Mouse (Mus musculus): Measurements from ENCODE around the gene Tmem210. TPM values are rescaled to one million over a fixed set of nuclear protein-coding genes. Genes with fewer than 3 reads are reported as not detected.

Tmem210 gene
- total and polyA plus RNA-seq, 2 experiments, result not detected

GRCm38 (mm10) chr2:25303931-25304656 lies 16.1 kb downstream of the Tmem210 start:
- DNase-seq (ENCODE audit: extremely low read depth, low read depth, low spot score), result no peak
- Histone ChIP-seq H3K36me3 (ENCODE audit: control insufficient read depth, insufficient read depth, low read length) (no peaks in the 10 kb centered on the region), H3K79me2 (ENCODE audit: control insufficient read depth, insufficient read depth, low read length) (no peaks in the 10 kb centered on the region), H3K27me3 (ENCODE audit: control insufficient read depth, insufficient read depth, low read length) (peaks cover 10% of the 10 kb centered on the region), H3K27ac (replicated peaks; ENCODE audit: insufficient read depth, low read depth, low read length) (no peak overlapping the region), H3K9ac (ENCODE audit: low read depth, low read length) (no peak overlapping the region), H3K4me1 (ENCODE audit: control insufficient read depth, insufficient read depth, low read length) (peaks cover 3% of the 10 kb centered on the region; the same call in 1 of the 2 replicates), H3K4me3 (ENCODE audit: insufficient read depth, low read depth, low read length) (no peak overlapping the region)
- WGBS, result 71% methylated on average over 7 of the region's 7 CpGs
- TF ChIP-seq POLR2A (IDR thresholded peaks at IDR 0.05; ENCODE audit: extremely low read depth, insufficient read depth, low read length), result no peak
- no peak for TF ChIP-seq CTCF (IDR thresholded peaks at IDR 0.05; ENCODE audit: low read depth, low read length)

- no peak overlapping the region for H3K9ac ChIP-seq (ENCODE audit: low read depth, low read length)
- no peaks in the 10 kb centered on the region for H3K36me3 ChIP-seq (ENCODE audit: control insufficient read depth, insufficient read depth, low read length)
- TF ChIP-seq CTCF (IDR thresholded peaks at IDR 0.05; ENCODE audit: low read depth, low read length) (no peak), POLR2A (IDR thresholded peaks at IDR 0.05; ENCODE audit: extremely low read depth, insufficient read depth, low read length) (no peak)
Observed at GRCm38 (mm10) chr2:25304657-25305541, 17.0 kb downstream of the Tmem210 start.

GRCm38 (mm10) chr2:25305587-25306359 lies 17.8 kb downstream of the Tmem210 start:
- 54% methylated on average over 14 of the region's 14 CpGs for WGBS
- no peak for DNase-seq (ENCODE audit: extremely low read depth, low read depth, low spot score)
- Histone ChIP-seq H3K9ac (ENCODE audit: low read depth, low read length) (no peak overlapping the region), H3K79me2 (ENCODE audit: control insufficient read depth, insufficient read depth, low read length) (no peaks in the 10 kb centered on the region), H3K27me3 (ENCODE audit: control insufficient read depth, insufficient read depth, low read length) (peaks cover 10% of the 10 kb centered on the region), H3K4me1 (ENCODE audit: control insufficient read depth, insufficient read depth, low read length) (peaks cover 3% of the 10 kb centered on the region; the same call in 1 of the 2 replicates), H3K4me3 (ENCODE audit: insufficient read depth, low read depth, low read length) (no peak overlapping the region), H3K27ac (replicated peaks; ENCODE audit: insufficient read depth, low read depth, low read length) (no peak overlapping the region), H3K36me3 (ENCODE audit: control insufficient read depth, insufficient read depth, low read length) (no peaks in the 10 kb centered on the region)
- no peak for TF ChIP-seq POLR2A (IDR thresholded peaks at IDR 0.05; ENCODE audit: extremely low read depth, insufficient read depth, low read length)
- TF ChIP-seq CTCF (IDR thresholded peaks at IDR 0.05; ENCODE audit: low read depth, low read length), result no peak

More at GRCm38 (mm10) chr2:25304657-25305541, 17.0 kb downstream of the Tmem210 start:
- DNase-seq (ENCODE audit: extremely low read depth, low read depth, low spot score), result no peak
- Histone ChIP-seq H3K27ac (replicated peaks; ENCODE audit: insufficient read depth, low read depth, low read length) (no peak overlapping the region), H3K4me1 (ENCODE audit: control insufficient read depth, insufficient read depth, low read length) (peaks cover 3% of the 10 kb centered on the region; the same call in 1 of the 2 replicates), H3K79me2 (ENCODE audit: control insufficient read depth, insufficient read depth, low read length) (no peaks in the 10 kb centered on the region), H3K4me3 (ENCODE audit: insufficient read depth, low read depth, low read length) (peak overlapping the region; percentile 30; the same call in 1 of the 2 replicates), H3K27me3 (ENCODE audit: control insufficient read depth, insufficient read depth, low read length) (peaks cover 10% of the 10 kb centered on the region)
- 5% methylated on average over 44 of the region's 45 CpGs for WGBS

- TF ChIP-seq CTCF (IDR thresholded peaks at IDR 0.05; ENCODE audit: low read depth, low read length), result no peak
- TF ChIP-seq POLR2A (IDR thresholded peaks at IDR 0.05; ENCODE audit: extremely low read depth, insufficient read depth, low read length), result no peak
- no peak for DNase-seq (ENCODE audit: extremely low read depth, low read depth, low spot score)
- Histone ChIP-seq H3K27ac (replicated peaks; ENCODE audit: insufficient read depth, low read depth, low read length) (no peak overlapping the region), H3K27me3 (ENCODE audit: control insufficient read depth, insufficient read depth, low read length) (peaks cover 16% of the 10 kb centered on the region), H3K36me3 (ENCODE audit: control insufficient read depth, insufficient read depth, low read length) (no peaks in the 10 kb centered on the region), H3K79me2 (ENCODE audit: control insufficient read depth, insufficient read depth, low read length) (no peaks in the 10 kb centered on the region), H3K9ac (ENCODE audit: low read depth, low read length) (no peak overlapping the region), H3K4me3 (ENCODE audit: insufficient read depth, low read depth, low read length) (no peak overlapping the region), H3K4me1 (ENCODE audit: control insufficient read depth, insufficient read depth, low read length) (no peaks in the 10 kb centered on the region)
- 54% methylated on average over 10 of the region's 10 CpGs for WGBS
Observed at GRCm38 (mm10) chr2:25310180-25310579, 22.2 kb downstream of the Tmem210 start.

DNA sequence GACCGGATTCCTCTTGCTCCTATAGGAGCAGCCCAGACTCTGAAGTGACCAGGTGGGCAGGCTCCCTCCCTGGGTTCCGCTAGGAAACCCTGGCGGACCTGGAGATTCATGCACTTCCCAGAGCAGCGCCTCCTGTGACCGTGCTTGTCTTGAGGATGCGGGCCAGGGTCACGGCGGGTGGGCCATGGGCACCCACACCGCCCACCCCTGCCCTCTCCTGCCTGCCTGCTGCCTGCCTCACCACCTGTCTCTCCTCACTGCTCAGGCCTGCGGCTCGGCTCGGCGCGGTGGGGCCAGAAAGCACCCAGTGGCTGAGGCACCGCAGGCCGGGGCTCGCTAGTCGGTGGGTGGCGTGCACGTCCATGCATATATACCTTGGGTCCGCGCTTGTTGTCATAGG lies 23.0 kb downstream of the Tmem210 start:
- 4% methylated on average over 22 of the region's 22 CpGs for WGBS
- H3K9ac ChIP-seq (ENCODE audit: low read depth, low read length), result no peak overlapping the region
- peaks cover 9% of the 10 kb centered on the region for H3K27me3 ChIP-seq (ENCODE audit: control insufficient read depth, insufficient read depth, low read length)
- no peaks in the 10 kb centered on the region for H3K79me2 ChIP-seq (ENCODE audit: control insufficient read depth, insufficient read depth, low read length)
- no peak overlapping the region for H3K4me3 ChIP-seq (ENCODE audit: insufficient read depth, low read depth, low read length)
- H3K27ac ChIP-seq (replicated peaks; ENCODE audit: insufficient read depth, low read depth, low read length), result no peak overlapping the region
- DNase-seq (ENCODE audit: extremely low read depth, low read depth, low spot score), result no peak
- H3K36me3 ChIP-seq (ENCODE audit: control insufficient read depth, insufficient read depth, low read length), result no peaks in the 10 kb centered on the region
- TF ChIP-seq CTCF (IDR thresholded peaks at IDR 0.05; ENCODE audit: low read depth, low read length) (no peak), POLR2A (IDR thresholded peaks at IDR 0.05; ENCODE audit: extremely low read depth, insufficient read depth, low read length) (no peak)
- H3K4me1 ChIP-seq (ENCODE audit: control insufficient read depth, insufficient read depth, low read length), result no peaks in the 10 kb centered on the region

Data from liver, adult 2 months (tissue).